Mouse (Mus musculus) thymus, postnatal 14 days (tissue): ENCODE measurements around the gene Vangl1.

Source experiments
- DNase-seq: peaks from one replicate; pipeline ENCODE4 v3.0.0; 2021

Vangl1 gene

GRCm38 (mm10) chr3:102197746-102198145 lies 6.7 kb downstream of the Vangl1 start:
- no peak for DNase-seq

- DNase-seq = no peak
Measured at GRCm38 (mm10) chr3:102197152-102197551, 7.3 kb downstream of the Vangl1 start.

GRCm38 (mm10) chr3:102196166-102196565 lies 8.3 kb downstream of the Vangl1 start:
- no peak for DNase-seq

GRCm38 (mm10) chr3:102195762-102196161 lies 8.7 kb downstream of the Vangl1 start:
- no peak for DNase-seq

GRCm38 (mm10) chr3:102194291-102195051 lies 10.0 kb downstream of the Vangl1 start:
- no peak for DNase-seq

GRCm38 (mm10) chr3:102193488-102194290 lies 10.8 kb downstream of the Vangl1 start:
- no peak for DNase-seq

GRCm38 (mm10) chr3:102192621-102193020 lies 11.9 kb downstream of the Vangl1 start:
- no peak for DNase-seq

- DNase-seq = no peak
Measured at GRCm38 (mm10) chr3:102191575-102191974, 12.9 kb downstream of the Vangl1 start.

- DNase-seq = no peak
Measured at GRCm38 (mm10) chr3:102190642-102191041, 13.9 kb downstream of the Vangl1 start.

- no peak for DNase-seq
Measured at GRCm38 (mm10) chr3:102190015-102190414, 14.5 kb downstream of the Vangl1 start.

- DNase-seq = no peak
Measured at GRCm38 (mm10) chr3:102188972-102189371, 15.5 kb downstream of the Vangl1 start.

GRCm38 (mm10) chr3:102187401-102187800 lies 17.1 kb downstream of the Vangl1 start:
- DNase-seq = no peak

- no peak for DNase-seq
Measured at GRCm38 (mm10) chr3:102184721-102185120, 19.8 kb downstream of the Vangl1 start.

- DNase-seq = no peak
Measured at GRCm38 (mm10) chr3:102182601-102183000, 21.9 kb downstream of the Vangl1 start.

GRCm38 (mm10) chr3:102181191-102181590 lies 23.3 kb downstream of the Vangl1 start:
- no peak for DNase-seq

- DNase-seq = no peak
Measured at GRCm38 (mm10) chr3:102180746-102181145, 23.7 kb downstream of the Vangl1 start.

GRCm38 (mm10) chr3:102179869-102180268 lies 24.6 kb downstream of the Vangl1 start:
- DNase-seq = no peak

GRCm38 (mm10) chr3:102177837-102178615 lies 26.5 kb downstream of the Vangl1 start:
- no peak for DNase-seq

GRCm38 (mm10) chr3:102176116-102176515 lies 28.4 kb downstream of the Vangl1 start:
- no peak for DNase-seq

GRCm38 (mm10) chr3:102175701-102176100 lies 28.8 kb downstream of the Vangl1 start:
- DNase-seq = no peak

- DNase-seq = no peak
Measured at GRCm38 (mm10) chr3:102174118-102174865, 30.2 kb downstream of the Vangl1 start.

GRCm38 (mm10) chr3:102169197-102169905 lies 35.1 kb downstream of the Vangl1 start:
- DNase-seq = no peak
